Mouse (Mus musculus) kidney, postnatal 14 days (tissue): ENCODE measurements around the gene Gm15319.
"Not testable (repeated sequence)": the region's sequence is repeated elsewhere in the genome, so short reads cannot be mapped to it uniquely, and the experiment has no call there.

Source experiments
- DNase-seq: peaks from one replicate; pipeline ENCODE4 v3.0.0; 2022; ENCODE audit warnings: mixed read lengths

The Gm15319 gene

DNA sequence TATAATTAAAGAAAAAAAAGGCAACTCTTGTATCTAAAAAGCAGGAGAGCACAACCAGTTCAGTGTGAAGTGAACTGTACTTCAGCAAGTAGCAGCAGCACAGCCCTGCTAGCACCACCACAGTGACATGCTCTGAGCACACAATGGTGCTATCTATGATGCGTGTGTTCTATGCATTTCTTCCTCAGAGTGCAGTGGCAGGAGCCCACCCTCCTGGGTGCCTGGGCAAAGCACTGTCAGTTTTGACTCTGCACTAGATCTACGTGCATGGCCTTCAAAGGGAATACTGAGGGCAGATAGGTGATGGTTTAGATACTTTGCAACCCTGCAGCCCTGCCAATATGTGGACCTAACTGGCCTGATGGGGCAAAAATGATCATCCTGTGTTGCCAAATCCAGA lies at the start of gene Gm15319:
TSS of gene Gm15319 (minus strand) at position 101 of the 400 bp plus-strand sequence.
- not testable (repeated sequence) for DNase-seq

DNA sequence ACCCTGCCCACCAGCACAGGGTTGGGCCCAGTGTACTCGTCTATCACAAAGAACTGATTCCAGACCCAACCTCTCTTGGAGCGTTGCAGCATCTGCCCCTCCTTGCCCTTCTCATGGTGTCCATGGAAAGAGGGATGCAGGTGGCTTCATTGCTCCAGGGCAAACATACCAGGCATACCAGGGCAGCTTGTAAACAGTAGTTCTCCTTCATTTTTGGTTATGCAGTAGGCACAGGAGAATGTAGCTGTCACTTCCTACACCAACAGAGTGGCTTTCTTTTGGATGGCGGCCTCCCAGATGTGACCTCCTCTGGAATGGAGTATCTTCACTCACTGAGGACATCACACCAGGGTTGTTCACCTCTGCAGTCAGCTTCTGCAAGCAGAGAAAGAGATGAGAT lies 47.3 kb upstream of the Gm15319 start:
- not testable (repeated sequence) for DNase-seq

DNA sequence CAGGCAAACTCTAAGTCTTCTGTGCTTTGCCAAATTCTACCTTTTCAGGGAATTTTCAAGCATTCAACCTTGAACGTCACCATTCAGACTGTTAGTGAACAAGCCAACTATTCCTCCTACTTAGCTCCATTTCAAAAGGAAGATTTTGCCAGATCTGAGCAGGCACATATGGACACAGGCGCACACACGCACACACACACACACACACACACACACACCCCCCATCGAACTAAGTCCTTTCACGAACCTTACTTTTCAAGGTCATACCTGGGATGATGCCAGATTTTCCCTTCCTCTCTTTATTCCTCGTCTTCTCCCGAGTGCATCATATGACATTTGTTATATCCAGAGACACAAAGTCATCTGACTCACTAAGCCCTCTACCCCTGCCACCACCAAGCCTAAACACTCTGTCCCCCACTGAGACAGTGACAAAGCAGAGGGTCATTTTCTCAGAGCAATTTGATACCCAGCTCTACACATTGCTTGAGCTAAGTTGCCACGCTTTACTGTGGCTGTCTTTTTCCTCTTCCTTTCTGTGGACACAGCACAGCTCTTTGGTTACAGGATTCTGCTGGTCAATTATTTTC lies 45.5 kb upstream of the Gm15319 start:
- DNase-seq, result peak; percentile 24

DNA sequence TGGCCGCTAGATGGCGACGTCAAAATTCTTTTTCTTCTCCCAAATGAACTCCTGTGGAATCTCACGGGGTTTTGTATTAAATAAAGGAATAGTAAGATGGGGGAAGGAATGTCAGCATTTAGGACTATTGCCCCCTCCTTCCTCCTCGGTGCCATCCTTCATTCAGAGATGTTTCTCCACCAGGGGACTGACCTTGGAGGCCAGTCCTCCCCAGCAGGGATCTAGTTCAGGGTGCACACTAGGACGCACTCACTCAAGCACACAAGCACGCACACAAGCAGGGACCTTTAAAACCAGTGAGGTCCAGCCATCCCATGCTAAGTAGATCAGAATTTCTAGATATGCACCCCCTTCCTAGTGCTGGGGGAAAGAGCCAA lies 26.3 kb upstream of the Gm15319 start:
- peak; percentile 63 for DNase-seq

DNA sequence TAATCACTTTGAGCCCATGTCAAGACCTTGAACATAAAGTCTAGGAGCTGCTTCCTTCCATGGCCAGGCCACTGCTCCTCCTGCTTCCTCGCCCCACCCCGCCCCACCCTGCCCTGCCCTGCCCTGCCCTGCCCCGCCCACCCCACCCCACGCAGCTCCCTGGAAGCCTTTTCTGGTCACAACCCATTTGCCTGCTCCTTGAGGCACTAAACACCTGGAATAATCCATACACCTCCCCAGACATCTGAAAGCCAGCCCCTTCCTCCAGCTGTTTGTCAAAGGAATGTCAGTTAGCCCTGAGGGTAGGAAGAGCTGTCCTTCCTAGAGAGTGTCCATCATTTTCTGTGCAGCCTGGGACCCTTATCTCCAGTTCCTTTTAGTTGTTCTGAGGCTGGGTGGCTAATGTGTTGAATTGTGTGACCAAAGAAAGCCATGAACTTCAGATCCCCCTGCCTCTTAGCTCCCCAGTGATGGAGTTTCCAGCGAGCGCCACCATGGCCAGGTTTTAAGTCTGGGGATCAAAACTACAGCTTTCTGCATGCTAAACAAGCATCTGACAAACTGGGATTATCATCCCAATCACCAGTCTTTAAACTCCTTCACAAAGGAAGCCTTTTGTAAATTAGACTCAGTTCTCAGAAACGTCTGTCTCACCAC lies 25.8 kb upstream of the Gm15319 start:
- peak; percentile 36 for DNase-seq

DNA sequence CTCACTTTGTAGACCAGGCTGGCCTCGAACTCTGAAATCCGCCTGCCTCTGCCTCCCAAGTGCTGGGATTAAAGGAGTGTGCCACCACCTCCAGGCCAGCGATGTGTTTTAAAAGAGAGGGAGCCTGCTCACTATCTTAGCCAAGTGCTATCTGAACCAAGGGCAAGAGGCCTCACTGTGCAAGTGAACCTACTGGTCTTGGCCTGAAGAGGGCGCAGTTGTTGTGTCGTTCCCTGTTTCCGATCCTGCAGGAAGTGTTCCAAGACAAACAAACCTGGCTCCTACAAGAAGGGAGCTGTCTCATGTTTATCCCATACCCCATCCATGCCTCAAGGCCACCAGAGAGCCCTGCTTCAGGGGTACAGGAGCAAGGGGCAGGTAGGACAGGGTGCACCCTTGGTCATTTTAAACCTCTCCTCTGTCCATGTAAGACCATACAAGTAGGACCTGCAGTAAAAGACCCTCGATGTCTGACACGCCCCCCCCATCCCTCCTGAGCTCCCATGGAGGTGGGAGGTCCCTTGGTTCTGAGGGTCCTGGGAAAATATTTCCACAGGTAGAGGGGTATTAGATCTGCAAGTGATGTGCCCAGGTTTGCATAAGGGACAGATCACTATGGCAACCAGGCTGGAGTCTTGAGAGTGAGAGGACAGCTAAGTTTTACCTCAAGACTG lies 24.2 kb upstream of the Gm15319 start:
- DNase-seq, result peak; percentile 34

DNA sequence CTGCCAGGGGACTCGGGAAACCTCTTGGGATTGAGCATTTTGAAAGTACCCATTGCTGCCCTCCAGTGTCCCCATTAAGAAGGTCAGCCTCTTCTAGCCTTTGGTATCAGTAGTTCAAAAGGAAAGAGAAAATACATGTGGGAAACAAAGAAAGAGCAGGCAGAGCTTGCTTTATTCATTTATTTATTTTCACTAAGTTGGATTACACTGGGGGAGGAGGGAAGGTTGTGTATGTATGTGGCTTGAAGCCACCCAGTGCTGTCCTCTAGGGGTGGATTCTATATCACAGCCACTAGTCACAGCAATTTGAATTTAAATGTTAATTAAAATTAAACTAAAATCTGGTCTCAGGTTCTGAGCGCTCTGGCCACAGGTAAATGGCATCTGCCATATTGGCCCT lies 22.0 kb upstream of the Gm15319 start:
- DNase-seq, result not testable (repeated sequence)

DNA sequence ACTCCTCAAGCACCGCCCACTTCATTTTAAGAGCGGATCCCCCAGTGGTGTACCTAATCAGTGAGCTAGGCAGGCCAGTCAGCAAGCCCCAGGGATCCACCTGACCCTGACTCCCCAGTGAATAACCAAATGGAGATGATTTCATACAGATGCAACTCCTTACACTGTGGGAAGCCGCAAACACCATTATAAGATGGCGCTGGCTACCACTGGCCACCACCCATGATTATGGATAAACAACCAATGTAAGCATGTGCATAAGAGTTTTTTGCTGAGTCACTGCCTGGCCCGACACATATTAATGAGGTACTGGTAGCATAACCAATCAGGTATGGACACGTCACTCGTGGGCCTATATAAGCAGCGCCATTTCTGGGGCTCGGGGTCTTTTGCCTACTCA lies 21.1 kb upstream of the Gm15319 start:
- DNase-seq, result peak; percentile 13

DNA sequence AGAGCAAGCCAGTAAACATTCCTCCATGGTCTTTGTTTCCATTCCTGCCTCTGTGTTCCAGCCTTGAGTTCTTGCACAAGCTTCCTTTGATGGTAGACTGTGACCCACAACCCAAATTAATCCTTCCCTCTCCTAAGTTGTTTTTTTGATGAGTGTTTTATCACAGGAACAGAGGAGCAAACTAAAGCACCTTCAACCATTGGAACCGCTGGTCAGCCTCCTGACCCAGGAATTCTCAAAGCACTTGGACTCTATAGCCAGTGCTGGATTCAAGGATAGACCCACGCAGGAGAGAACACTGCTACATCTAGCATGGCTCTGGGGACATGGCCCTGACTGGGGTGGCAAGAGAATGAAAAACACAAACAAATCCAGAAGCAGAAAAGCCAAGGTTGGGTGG lies 19.1 kb upstream of the Gm15319 start:
- DNase-seq, result not testable (repeated sequence)

DNA sequence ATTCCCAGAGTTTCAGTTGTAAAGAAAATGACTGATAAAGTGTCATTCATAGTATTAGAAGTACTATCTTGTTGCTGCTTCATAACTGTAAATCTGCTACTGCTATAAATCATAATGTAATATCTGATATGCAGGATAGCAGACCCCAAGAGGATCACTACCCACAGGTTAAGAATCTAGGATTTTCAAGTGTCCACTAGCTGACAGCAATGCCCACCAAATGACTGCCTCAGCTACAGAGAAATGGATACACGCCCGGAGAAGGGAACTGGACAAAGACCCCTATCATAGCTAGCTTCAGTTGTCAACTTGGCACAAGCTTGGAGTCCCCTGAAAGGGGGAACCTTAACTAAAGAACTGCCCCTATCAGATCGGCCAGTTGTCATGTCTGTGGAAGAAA lies 18.6 kb upstream of the Gm15319 start:
- DNase-seq, result peak; percentile 1

DNA sequence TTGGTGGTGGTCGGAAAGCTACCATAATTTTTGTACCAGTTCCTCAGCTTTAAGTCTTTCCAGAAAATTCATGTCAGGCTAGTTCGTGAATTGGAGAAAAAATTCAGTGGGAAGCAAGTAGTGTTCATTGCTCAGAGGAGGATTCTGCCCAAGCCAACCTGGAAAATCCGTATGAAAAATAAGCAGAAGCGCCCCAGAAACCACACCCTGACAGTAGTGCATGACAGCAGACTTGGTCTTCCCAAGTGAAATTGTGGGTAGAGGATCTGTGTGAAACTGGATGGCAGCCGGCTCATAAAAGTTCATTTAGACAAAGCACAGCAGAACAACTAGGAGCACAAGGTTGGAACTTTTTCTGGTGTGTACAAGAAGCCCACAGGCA lies 18.2 kb upstream of the Gm15319 start:
- DNase-seq, result not testable (repeated sequence)

DNA sequence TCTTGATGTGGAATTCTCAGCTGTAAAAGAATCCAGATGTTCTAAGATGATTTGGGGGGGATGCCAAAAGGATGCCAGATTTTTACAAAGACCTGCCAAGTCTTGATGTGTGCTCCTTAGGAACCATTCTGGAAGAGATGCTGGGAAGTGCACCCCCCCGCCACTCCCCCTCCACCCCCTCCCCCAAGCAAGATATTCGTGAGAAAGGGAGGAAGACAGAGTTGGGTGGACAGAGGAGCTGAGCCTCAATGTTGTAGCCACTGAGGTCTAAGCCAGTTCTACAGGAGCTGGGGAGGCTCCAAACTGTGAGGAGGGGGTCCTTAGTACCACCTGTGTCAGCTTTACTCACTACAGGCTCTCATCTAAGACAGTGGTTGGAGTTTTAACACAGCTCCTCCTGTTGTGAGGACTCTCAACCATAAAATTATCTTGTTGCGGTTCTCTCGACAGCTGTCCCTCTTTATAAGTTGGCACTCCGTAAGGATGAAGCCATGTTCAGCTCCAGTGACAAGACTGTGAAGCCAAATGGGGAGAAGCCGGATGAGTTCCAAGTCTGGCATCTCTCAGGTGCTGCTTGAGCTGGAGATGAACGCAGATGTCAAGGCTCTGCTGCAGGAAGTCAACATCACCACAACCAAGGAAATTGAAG lies 17.7 kb upstream of the Gm15319 start:
- peak; percentile 21 for DNase-seq

DNA sequence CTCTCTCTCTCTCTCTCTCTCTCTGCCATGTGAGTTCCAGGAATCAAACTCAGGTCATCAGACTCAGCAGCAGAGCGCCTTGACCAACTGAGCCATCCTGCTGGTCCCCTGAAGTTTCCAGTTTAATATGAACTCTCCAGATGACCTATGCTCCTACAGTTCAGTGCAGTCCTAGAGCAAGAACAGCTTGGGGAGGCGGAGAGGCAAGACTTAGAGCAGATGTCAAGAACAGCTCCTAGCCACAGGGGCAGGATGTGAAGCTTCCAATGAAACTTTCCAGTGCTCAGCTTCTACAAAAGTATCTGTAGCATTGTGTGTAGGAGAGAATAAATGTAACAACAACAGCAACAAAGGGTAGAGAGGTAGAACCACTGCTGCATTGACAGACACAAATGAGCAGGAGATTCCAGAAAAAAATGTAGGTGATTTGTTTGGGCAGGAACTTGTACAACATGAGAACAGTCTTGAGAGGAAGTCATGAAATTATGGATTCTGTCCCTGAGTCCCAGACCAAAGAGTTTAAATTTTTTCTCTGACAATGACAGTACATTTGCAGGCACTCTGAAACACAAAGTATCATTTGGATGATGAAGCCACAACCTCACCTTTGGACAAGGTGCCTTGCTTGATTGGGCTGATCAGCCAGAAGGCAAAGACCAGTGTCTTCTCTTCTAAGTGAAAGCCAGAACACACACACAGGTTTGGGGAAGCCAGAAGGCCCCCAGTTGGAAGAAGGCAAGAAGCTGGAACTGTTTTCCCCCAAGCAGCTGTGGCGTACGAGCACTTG lies 16.8 kb upstream of the Gm15319 start:
- peak; percentile 24 for DNase-seq

DNA sequence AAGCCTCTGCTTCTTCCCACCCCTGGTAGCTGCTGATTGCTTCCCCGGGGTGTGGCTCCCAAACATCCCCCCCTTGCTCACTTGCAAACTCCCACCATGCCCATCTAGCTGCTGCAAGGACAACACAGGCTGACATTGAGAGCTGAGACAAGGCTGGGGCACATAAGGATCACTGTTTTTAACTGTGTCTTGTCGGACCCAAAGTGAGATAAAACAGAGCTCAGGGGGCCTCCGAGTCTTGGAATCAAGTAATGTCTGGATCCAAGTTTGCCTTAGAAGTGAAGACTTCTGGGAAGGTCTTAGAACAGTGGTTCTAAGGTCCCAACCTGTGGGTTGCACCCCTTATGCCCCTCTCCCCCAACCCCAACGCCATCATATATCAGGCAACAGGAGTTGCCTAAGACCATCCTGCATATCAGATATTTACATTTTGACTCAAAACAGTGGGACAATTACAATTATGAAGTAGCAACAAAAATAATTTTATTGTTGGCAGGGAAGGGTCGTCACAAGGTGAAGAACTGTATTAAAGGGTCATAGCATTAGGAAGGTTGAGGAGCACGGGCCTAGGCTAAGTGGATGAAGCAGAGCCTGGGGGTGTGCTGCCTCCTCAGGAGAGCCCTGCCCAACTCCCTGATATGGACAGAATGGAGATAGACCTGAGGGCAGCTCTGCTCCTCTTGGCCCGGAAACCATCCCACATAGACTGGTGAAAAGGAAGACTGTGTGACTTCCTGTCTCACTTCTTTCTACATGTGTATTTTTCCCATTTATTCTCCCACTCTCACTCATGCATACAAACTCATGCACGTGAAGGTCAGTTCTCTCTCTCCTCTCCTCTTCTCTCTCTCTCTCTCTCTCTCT lies 16.0 kb upstream of the Gm15319 start:
- peak; percentile 47 for DNase-seq

DNA sequence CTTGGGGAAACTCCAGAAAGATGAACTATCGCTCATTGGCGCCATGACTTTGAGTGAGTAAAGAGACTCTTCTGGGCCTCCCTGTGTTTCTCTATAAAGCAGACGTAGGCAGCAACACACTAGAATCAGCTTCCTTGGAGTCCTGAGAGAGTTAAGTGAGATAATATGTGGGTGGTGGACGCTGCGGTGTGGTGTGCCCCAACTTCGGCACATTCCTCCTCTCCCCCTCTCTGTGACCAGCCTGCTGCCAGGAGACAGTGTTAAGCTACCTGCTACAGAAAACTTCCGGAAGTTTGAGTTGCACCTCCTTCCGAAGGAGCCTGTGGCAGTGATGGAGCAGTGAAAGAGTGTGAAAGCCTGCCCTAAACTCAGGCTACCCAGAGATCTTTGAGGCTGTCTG lies 15.3 kb upstream of the Gm15319 start:
- peak; percentile 55 for DNase-seq

DNA sequence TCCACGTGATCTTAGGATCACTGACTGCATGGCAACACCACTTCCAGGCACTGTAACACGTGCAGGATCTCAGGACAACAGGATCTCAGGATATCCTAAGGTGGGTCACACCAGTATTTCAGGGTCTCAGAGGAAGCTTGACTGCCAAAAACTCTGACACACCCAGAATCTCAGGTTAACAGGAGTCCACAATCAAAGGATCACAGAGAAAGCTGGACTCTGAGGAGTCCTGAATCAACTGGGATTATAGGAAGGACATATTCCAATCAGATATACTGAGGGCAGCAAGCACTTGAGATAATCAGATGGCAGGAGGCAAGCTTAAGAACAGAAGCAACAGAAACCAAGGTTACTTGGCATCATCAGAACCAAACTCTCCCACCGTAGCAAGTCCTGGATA lies 12.7 kb upstream of the Gm15319 start:
- not testable (repeated sequence) for DNase-seq

DNA sequence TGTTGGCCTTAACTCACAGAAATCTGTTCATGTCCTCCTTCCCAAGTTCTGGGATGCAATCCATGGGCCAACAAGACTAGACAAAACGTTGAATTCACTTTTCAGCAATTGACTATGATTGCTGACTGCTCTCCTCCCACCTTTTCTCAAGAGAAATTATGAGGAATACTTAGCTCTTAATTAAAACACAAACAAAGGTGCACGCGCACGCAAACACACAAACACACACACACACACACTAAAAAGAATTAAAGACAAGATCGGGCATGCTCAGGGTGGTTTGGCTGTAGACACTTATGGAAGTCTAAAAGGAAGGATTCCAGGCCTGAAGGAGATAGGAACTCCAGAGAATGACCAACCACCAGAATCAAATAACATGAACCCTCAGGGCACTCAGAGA lies 6.6 kb downstream of the Gm15319 start:
- not testable (repeated sequence) for DNase-seq

DNA sequence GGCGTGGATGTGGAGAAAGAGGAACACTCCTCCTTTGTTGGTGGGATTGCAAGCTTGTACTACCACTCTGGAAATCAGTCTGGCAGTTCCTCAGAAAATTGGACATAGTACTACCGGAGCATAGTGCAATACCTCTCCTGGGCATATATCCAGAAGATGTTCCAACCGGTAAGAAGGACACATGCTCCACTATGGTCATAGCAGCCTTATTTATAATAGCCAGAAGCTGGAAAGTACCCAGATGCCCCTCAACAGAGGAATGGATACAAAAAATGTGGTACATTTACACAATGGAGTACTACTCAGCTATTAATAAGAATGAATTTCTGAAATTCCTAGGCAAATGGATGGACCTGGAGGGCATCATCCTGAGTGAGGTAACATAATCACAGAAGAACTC lies 9.4 kb downstream of the Gm15319 start:
- DNase-seq, result not testable (repeated sequence)

DNA sequence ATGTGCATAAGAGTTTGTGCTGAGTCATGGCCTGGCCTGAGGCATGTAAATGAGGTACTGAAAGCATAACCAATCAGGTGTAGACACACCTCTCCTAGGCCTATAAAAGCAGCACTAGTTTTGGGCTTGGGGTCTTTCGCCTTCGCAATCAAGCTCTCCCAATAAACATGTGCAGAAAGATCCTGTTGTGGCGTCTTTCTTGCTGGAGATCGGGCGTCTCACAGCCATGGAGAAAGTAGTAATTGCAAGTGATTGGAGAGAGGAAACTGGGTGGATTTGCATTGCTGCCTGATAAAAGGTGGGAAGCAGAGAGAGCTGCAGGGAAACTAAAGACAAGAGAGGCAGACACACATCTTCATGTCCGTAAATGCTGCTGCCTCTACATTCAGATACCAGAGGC lies 60.3 kb downstream of the Gm15319 start:
- not testable (repeated sequence) for DNase-seq

DNA sequence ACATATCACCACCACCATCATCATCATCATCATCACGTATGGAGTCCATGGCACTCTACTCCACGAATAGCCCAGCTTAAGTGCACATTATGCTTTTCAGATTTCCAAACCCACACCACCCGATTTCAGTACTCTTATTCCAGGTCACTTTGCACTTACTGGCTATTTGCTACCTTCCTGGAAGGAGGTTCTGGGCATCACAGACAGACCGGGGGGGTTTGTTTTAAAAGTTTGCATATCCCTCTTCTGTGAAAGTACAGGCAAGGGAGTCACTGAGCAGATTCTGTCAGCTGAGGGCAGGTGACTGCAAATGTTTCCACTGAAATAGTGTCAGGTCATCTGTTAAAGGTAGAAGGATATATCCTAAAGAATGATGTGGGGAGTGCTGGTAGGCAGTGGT lies 63.0 kb downstream of the Gm15319 start:
- not testable (repeated sequence) for DNase-seq

DNA sequence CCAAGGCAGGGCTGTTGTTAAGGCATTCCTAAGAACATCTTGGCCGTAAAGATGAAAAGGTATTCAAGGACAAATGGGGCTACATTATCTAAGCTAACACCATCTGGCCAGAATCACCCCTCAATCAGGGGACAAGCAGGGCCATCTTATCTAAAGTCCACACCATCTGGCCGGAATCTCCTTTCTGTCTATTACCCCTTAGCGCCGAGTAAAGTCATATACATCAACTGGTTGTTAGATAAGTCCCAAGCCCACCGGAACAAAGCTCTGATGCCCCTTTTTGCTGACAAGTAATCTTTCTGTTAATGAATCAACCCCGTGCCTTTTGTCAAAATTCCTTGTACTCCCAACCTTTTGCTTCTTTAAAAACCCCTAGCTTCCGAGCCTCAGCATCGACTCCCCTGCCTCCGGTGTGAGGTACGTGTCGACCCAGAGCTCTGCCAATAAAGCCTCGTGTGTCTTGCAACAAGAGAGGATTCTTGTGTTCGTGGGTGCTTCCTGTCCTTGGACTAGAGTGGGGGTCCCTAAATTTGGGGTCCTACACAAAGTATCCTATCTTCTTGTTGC lies 65.0 kb downstream of the Gm15319 start:
- peak; percentile 24 for DNase-seq
